Mouse (Mus musculus): Measurements from ENCODE around the gene Ccdc97. TPM values are rescaled to one million over a fixed set of nuclear protein-coding genes. Genes with fewer than 3 reads are reported as not detected.
"Not testable (repeated sequence)": the region's sequence is repeated elsewhere in the genome, so short reads cannot be mapped to it uniquely, and the experiment has no call there.

Ccdc97 gene
- polyA plus RNA-seq, 1 experiment from 2014 or later: 30.2 TPM

- H3K36me3 ChIP-seq: peaks cover 38% of the 10 kb centered on the region
- ATAC-seq (ENCODE audit: low FRiP score): no peak
- peak overlapping the region; percentile 94 for H3K4me2 ChIP-seq
- no peaks in the 10 kb centered on the region for H3K27me3 ChIP-seq (replicated peaks)
- H3K9ac ChIP-seq (replicated peaks): peak overlapping the region; percentile 97
- H3K4me1 ChIP-seq: peaks cover 28% of the 10 kb centered on the region
- H3K4me3 ChIP-seq (replicated peaks): peak overlapping the region; percentile 94
- no peaks in the 10 kb centered on the region for H3K9me3 ChIP-seq (replicated peaks)
- H3K27ac ChIP-seq (replicated peaks): no peak overlapping the region
Observed at GRCm38 (mm10) chr7:25753076-25753475, 34.2 kb upstream of the Ccdc97 start.

DNA sequence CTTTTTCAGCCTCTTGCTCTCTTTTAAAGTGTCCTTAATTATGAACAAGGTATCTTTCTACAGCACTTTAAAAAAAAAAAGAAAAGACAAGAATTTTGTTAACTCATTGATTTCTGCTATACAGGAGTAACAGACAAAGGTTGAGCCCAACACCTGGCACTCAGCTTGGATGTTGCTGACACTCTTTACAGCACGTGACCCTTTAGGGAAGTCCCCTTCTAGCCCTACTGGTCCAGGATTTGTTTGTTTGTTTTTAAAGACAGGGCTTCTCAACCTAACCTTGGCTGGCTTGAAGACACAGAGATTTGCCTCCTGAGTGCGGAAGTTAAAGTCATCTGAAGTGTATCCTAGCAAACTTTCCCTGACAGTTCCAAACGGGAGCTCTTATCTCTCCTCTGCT lies 28.0 kb upstream of the Ccdc97 start:
- WGBS: 90% methylated on average over 3 of the region's 3 CpGs
- Histone ChIP-seq H3K4me1 (peaks cover 7% of the 10 kb centered on the region), H3K9me3 (replicated peaks) (no peaks in the 10 kb centered on the region), H3K9ac (replicated peaks) (no peak overlapping the region), H3K27me3 (replicated peaks) (no peaks in the 10 kb centered on the region), H3K4me3 (replicated peaks) (no peak overlapping the region), H3K4me2 (no peak overlapping the region), H3K27ac (replicated peaks) (no peak overlapping the region), H3K36me3 (peaks cover 95% of the 10 kb centered on the region)
- no peak for ATAC-seq (ENCODE audit: low FRiP score)

DNA sequence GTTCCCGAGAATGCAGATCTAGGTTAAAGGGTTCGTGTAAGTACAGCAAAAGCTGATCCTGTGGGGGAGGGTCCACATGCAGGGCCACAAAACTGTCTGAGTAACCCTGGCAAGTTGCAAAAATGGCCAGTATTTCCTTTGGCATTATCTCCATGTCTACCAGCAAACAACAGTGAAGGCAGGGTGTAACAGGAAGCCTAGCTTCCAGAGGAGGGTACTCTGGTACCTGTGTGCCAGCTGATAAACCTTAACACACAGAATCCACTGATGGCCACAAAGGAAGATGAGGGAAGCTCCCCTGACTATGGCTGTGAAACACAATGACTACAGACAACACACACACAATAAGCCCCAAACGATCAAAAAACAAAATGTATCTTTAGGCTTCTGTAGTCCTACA lies 19.4 kb upstream of the Ccdc97 start:
- Histone ChIP-seq H3K9ac (replicated peaks) (no peak overlapping the region), H3K4me2 (no peak overlapping the region), H3K36me3 (peaks cover 93% of the 10 kb centered on the region), H3K4me3 (replicated peaks) (no peak overlapping the region), H3K27me3 (replicated peaks) (no peaks in the 10 kb centered on the region), H3K27ac (replicated peaks) (no peak overlapping the region), H3K4me1 (no peaks in the 10 kb centered on the region), H3K9me3 (replicated peaks) (no peaks in the 10 kb centered on the region)
- no peak for ATAC-seq (ENCODE audit: low FRiP score)
- 90% methylated on average over 3 of the region's 3 CpGs for WGBS

GRCm38 (mm10) chr7:25736920-25737319 lies 18.0 kb upstream of the Ccdc97 start:
- Histone ChIP-seq H3K9ac (replicated peaks) (no peak overlapping the region), H3K27ac (replicated peaks) (no peak overlapping the region), H3K4me1 (no peaks in the 10 kb centered on the region), H3K9me3 (replicated peaks) (no peaks in the 10 kb centered on the region), H3K36me3 (peaks cover 93% of the 10 kb centered on the region), H3K4me2 (no peak overlapping the region), H3K4me3 (replicated peaks) (no peak overlapping the region), H3K27me3 (replicated peaks) (no peaks in the 10 kb centered on the region)
- no peak for ATAC-seq (ENCODE audit: low FRiP score)
- WGBS: 94% methylated on average over 2 of the region's 2 CpGs

GRCm38 (mm10) chr7:25734991-25735390 lies 16.1 kb upstream of the Ccdc97 start:
- no peaks in the 10 kb centered on the region for H3K9me3 ChIP-seq (replicated peaks)
- H3K9ac ChIP-seq (replicated peaks): no peak overlapping the region
- H3K36me3 ChIP-seq: peaks cover 90% of the 10 kb centered on the region
- no peak overlapping the region for H3K4me3 ChIP-seq (replicated peaks)
- 87% methylated on average over 4 of the region's 4 CpGs for WGBS
- ATAC-seq (ENCODE audit: low FRiP score): no peak
- H3K27me3 ChIP-seq (replicated peaks): no peaks in the 10 kb centered on the region
- H3K27ac ChIP-seq (replicated peaks): no peak overlapping the region
- no peaks in the 10 kb centered on the region for H3K4me1 ChIP-seq
- no peak overlapping the region for H3K4me2 ChIP-seq

GRCm38 (mm10) chr7:25731294-25732055 lies 12.6 kb upstream of the Ccdc97 start:
- peaks cover 93% of the 10 kb centered on the region for H3K36me3 ChIP-seq
- no peak overlapping the region for H3K4me3 ChIP-seq (replicated peaks)
- H3K9ac ChIP-seq (replicated peaks): no peak overlapping the region
- H3K4me2 ChIP-seq: no peak overlapping the region
- no peaks in the 10 kb centered on the region for H3K4me1 ChIP-seq
- WGBS: 90% methylated on average over 8 of the region's 8 CpGs
- no peaks in the 10 kb centered on the region for H3K27me3 ChIP-seq (replicated peaks)
- no peaks in the 10 kb centered on the region for H3K9me3 ChIP-seq (replicated peaks)
- H3K27ac ChIP-seq (replicated peaks): no peak overlapping the region
- ATAC-seq (ENCODE audit: low FRiP score): no peak

GRCm38 (mm10) chr7:25729862-25730261 lies 11.0 kb upstream of the Ccdc97 start:
- Histone ChIP-seq H3K4me3 (replicated peaks) (no peak overlapping the region), H3K27me3 (replicated peaks) (no peaks in the 10 kb centered on the region), H3K36me3 (peaks cover 93% of the 10 kb centered on the region), H3K4me2 (no peak overlapping the region), H3K27ac (replicated peaks) (no peak overlapping the region), H3K4me1 (no peaks in the 10 kb centered on the region), H3K9me3 (replicated peaks) (no peaks in the 10 kb centered on the region), H3K9ac (replicated peaks) (no peak overlapping the region)
- WGBS: 97% methylated on average over 2 of the region's 2 CpGs
- no peak for ATAC-seq (ENCODE audit: low FRiP score)

GRCm38 (mm10) chr7:25729396-25729795 lies 10.5 kb upstream of the Ccdc97 start:
- no peak for ATAC-seq (ENCODE audit: low FRiP score)
- Histone ChIP-seq H3K4me1 (no peaks in the 10 kb centered on the region), H3K4me2 (no peak overlapping the region), H3K4me3 (replicated peaks) (no peak overlapping the region), H3K36me3 (peaks cover 93% of the 10 kb centered on the region), H3K27ac (replicated peaks) (no peak overlapping the region), H3K9me3 (replicated peaks) (no peaks in the 10 kb centered on the region), H3K27me3 (replicated peaks) (no peaks in the 10 kb centered on the region), H3K9ac (replicated peaks) (no peak overlapping the region)
- 43% methylated on average over 2 of the region's 2 CpGs for WGBS

- Histone ChIP-seq H3K9ac (replicated peaks) (no peak overlapping the region), H3K4me3 (replicated peaks) (no peak overlapping the region), H3K36me3 (peaks cover 95% of the 10 kb centered on the region), H3K27me3 (replicated peaks) (no peaks in the 10 kb centered on the region), H3K4me1 (no peaks in the 10 kb centered on the region), H3K4me2 (no peak overlapping the region), H3K27ac (replicated peaks) (no peak overlapping the region), H3K9me3 (replicated peaks) (no peaks in the 10 kb centered on the region)
- ATAC-seq (ENCODE audit: low FRiP score): no peak
- 94% methylated on average over 5 of the region's 5 CpGs for WGBS
Observed at GRCm38 (mm10) chr7:25727800-25728199, 8.9 kb upstream of the Ccdc97 start.

DNA sequence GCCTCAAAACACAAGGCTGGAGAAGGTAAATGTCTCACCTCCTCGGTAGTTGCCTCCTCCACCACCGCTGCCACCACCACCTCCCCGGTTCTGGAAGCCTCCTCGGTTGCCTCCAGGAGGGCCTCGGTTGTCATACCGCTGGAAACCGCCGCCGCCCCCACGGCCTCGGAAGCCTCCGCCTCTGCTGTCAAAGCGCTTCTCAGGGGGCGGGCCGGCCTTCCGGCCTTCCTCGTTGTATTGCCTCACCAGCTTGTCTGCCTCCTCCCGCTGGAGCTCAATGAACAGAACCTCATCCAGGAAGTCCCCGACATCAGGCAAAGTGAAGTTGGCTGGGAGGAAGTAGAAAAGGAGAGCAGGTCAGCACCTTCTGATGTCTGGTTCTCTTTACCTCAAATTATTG lies 7.0 kb upstream of the Ccdc97 start:
- H3K9ac ChIP-seq (replicated peaks): no peak overlapping the region
- H3K27ac ChIP-seq (replicated peaks): no peak overlapping the region
- H3K27me3 ChIP-seq (replicated peaks): no peaks in the 10 kb centered on the region
- no peaks in the 10 kb centered on the region for H3K9me3 ChIP-seq (replicated peaks)
- no peak overlapping the region for H3K4me2 ChIP-seq
- no peak for ATAC-seq (ENCODE audit: low FRiP score)
- H3K4me3 ChIP-seq (replicated peaks): no peak overlapping the region
- H3K36me3 ChIP-seq: peaks cover 91% of the 10 kb centered on the region
- H3K4me1 ChIP-seq: no peaks in the 10 kb centered on the region
- 86% methylated on average over 19 of the region's 19 CpGs for WGBS

DNA sequence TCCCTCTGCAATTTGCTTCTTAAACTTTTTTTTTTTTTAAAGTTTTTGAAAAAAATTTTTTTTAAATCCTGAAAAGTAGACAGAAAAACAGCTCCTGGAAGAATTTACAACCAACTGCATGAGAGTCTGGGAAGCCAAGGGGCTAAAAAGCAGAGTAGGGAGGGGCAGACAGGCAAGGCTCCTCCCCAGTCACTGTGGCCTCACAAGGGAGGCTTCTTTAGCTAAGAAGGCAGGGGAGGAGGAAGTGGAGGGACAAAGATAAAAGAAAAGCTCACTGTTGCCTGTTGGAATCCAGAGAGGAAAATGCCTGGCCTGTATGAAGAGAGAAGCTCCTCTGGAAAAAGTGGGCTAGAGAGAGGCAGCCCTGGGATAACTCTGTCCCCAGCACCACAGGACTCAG lies 2.9 kb upstream of the Ccdc97 start:
- not testable (repeated sequence) for H3K27me3 ChIP-seq (replicated peaks); H3K9me3 ChIP-seq (replicated peaks); H3K27ac ChIP-seq (replicated peaks); H3K4me3 ChIP-seq (replicated peaks); H3K9ac ChIP-seq (replicated peaks); H3K4me2 ChIP-seq; ATAC-seq (ENCODE audit: low FRiP score)
- Histone ChIP-seq H3K36me3 (peaks cover 62% of the 10 kb centered on the region), H3K4me1 (peaks cover 23% of the 10 kb centered on the region)

DNA sequence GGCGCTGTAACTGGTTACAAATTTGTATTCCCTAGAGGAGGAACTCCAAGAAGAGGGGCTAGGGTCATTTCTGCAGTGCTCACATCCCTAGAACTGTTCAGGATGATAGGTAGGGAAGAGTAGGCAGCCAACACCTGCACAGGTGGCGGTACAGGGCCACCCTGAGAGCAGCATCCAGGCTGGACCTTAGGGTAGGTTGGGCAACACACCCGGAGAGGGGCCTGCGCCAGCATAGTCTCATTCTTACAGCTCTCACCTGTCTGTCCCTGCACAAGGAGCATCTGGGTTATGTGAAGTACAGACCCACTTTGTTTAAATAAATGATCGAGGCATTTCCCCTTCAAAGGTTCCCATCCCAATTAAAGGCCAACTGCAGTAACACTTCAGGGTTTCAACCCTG lies 1.9 kb upstream of the Ccdc97 start:
- H3K9me3 ChIP-seq (replicated peaks): no peaks in the 10 kb centered on the region
- no peaks in the 10 kb centered on the region for H3K27me3 ChIP-seq (replicated peaks)
- H3K36me3 ChIP-seq: peaks cover 57% of the 10 kb centered on the region
- no peak for ATAC-seq (ENCODE audit: low FRiP score)
- H3K4me1 ChIP-seq: peaks cover 23% of the 10 kb centered on the region
- 94% methylated on average over 5 of the region's 5 CpGs for WGBS
- no peak overlapping the region for H3K4me3 ChIP-seq (replicated peaks)
- no peak overlapping the region for H3K27ac ChIP-seq (replicated peaks)
- no peak overlapping the region for H3K4me2 ChIP-seq
- H3K9ac ChIP-seq (replicated peaks): no peak overlapping the region

All from neural tube, embryonic 15.5 days (tissue).